Mouse (Mus musculus): ENCODE measurements around the gene Hnf4a. TPM values are rescaled to one million over a fixed set of nuclear protein-coding genes. Genes with fewer than 3 reads are reported as not detected.
"Not testable (repeated sequence)": the region's sequence is repeated elsewhere in the genome, so short reads cannot be mapped to it uniquely, and the experiment has no call there.

Gene Hnf4a
- polyA plus RNA-seq (2016; fragmentation: Nextera tagmentation; extraction: Ambion mirVana): 0.06 TPM in 1 of 2 replicates, not detected in the other

DNA sequence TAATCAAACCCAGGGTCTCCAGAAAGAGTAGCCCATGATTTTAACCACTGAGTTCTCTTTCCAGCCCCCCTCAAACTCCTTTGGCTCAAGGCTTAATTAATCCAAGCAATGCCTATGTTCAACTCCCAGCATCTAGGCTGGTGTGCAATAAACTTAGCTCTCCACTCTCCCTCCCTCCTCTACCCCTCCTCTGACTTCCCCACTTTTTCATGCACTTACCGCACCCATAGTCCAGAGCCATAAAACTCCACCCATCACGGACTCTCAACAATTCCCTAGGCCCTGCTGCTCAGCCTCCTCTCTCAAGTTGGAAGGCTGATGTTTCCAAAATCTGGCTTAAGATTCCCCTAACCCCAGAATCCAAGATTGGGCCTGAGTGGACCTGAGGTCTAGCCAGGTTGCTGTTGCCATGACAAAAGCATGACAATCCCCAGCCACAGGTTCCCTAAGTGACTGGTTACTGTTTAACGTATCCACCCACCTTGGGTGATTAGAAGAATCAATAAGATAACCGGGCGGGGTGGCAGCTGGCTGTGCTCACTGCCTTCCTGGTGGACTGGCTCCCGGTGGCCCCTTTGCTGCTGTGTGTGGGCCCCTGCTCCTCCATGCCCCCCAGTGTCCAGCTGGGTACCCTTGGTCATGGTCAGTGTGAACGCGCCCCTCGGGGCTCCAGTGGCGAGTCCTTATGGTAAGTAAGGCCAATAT is at the start of gene Hnf4a:
Gene Hnf4a (plus strand): TSS at position 509 of the 705 bp plus-strand sequence.
- 85% methylated on average over 10 of the region's 10 CpGs for WGBS
- Histone ChIP-seq H3K9me3 (replicated peaks) (no peaks in the 10 kb centered on the region), H3K27ac (no peak within 1 kb of the TSS), H3K27me3 (ENCODE audit: low read depth, poor library complexity, severe bottlenecking) (no peaks in the 10 kb centered on the region), H3K4me3 (no peak within 1 kb of the TSS), H3K36me3 (no peaks in the 10 kb centered on the region), H3K4me1 (0 out of 2 replicates have a peak, but pooled peaks cover 2% of the 10 kb centered on the region)
- no peak for DNase-seq (ENCODE audit: low spot score)

DNA sequence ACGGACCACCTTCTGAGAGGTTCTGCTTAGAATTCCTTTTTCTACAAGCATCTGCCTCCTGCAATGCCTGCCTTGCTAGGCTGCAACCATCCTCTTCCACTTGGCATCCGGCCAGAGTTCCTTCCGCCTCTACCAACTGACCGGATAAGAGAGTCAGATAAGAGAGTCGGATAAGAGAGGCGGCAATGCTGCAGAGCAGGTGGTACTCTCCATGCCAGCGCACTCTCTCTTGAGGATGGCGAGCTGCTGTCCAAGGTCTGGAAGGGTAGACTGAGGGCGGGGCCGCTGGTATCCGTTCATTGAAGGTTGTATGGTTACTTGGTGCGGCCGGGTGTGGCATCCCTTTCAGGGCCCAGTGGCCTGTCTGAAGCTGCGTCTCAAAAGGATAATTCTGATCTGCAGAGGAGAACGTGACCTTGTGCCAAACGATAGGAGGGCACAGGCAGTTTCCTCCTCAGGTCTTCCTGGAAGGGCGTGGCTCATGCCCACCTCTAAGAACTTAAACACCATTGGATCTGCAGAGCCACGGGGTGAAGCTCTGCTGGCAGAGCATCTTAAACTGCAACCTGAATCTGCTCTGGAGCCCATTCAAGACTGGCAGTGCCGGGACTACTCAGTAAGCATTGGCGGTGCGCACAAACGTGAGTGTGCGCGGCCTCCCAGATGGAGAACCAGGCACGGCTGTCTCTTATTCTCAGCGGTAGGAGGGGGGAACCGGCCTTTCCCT is 47.9 kb upstream of the Hnf4a start:
- H3K4me1 ChIP-seq: no peaks in the 10 kb centered on the region

GRCm38 (mm10) chr2:163459380-163459779 is 47.2 kb upstream of the Hnf4a start:
- Histone ChIP-seq H3K27me3 (ENCODE audit: low read depth, poor library complexity, severe bottlenecking) (peaks cover 26% of the 10 kb centered on the region), H3K36me3 (no peaks in the 10 kb centered on the region), H3K9me3 (replicated peaks) (no peaks in the 10 kb centered on the region), H3K4me1 (no peaks in the 10 kb centered on the region), H3K4me3 (no peak overlapping the region), H3K27ac (no peak overlapping the region)
- 46% methylated on average over 10 of the region's 10 CpGs for WGBS
- no peak for DNase-seq (ENCODE audit: low spot score)

More for the DNA sequence above, 47.9 kb upstream of the Hnf4a start:
- Histone ChIP-seq H3K4me3 (no peak overlapping the region), H3K27me3 (ENCODE audit: low read depth, poor library complexity, severe bottlenecking) (peaks cover 26% of the 10 kb centered on the region), H3K9me3 (replicated peaks) (no peaks in the 10 kb centered on the region), H3K27ac (no peak overlapping the region), H3K36me3 (no peaks in the 10 kb centered on the region)
- WGBS: 51% methylated on average over 27 of the region's 27 CpGs
- DNase-seq (ENCODE audit: low spot score): no peak

DNA sequence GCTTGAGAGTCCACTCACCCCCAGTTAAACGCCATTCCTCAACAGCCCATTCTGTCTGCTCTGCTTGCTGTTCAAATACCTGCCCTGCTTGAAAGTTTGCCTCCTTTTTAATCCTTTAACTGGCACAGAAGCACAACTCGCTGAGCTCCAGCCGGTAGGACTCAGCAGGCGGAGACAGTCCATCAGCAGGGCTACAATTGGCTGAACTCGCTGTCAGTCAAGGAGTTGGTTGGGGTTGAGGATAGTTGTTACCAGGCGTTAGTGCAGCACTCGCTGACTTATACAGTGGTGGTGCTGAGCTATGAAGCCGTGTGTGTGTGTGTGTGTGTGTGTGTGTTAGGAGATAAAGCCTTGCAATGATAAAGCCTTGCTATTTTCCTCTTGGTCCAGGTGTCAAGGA is 46.0 kb upstream of the Hnf4a start:
- no peak for DNase-seq (ENCODE audit: low spot score)
- H3K4me3 ChIP-seq: no peak overlapping the region

GRCm38 (mm10) chr2:163461307-163461706 is 45.3 kb upstream of the Hnf4a start:
- WGBS: 95% methylated on average over 9 of the region's 9 CpGs
- not testable (repeated sequence) for H3K4me1 ChIP-seq

More for the DNA sequence above, 46.0 kb upstream of the Hnf4a start:
- no peak overlapping the region for H3K27ac ChIP-seq
- no peaks in the 10 kb centered on the region for H3K4me1 ChIP-seq
- H3K36me3 ChIP-seq: no peaks in the 10 kb centered on the region
- peaks cover 26% of the 10 kb centered on the region for H3K27me3 ChIP-seq (ENCODE audit: low read depth, poor library complexity, severe bottlenecking)
- WGBS: 89% methylated on average over 8 of the region's 8 CpGs
- H3K9me3 ChIP-seq (replicated peaks): no peaks in the 10 kb centered on the region

DNA sequence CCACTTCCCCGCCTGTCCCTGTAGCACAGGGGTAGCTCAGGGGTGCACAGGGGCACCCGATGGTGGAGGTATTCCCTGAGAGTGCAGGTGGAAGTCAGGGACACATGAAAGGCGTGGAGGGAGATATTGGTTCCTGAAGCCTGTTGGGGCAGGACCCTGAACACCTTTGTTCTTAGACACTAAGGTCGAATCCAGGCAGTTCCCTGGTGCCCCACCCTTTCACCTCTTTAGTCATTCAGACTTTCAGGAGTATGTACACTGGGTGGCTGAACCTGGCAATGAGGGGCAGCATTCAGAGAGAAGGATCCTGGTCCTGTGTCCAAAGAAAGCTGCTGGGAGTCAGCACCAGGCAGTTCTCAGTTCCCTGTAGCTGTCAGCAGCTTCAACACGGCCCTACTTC is 44.2 kb upstream of the Hnf4a start:
- 81% methylated on average over 5 of the region's 5 CpGs for WGBS

More at GRCm38 (mm10) chr2:163461307-163461706, 45.3 kb upstream of the Hnf4a start:
- not testable (repeated sequence) for H3K36me3 ChIP-seq; DNase-seq (ENCODE audit: low spot score); H3K27ac ChIP-seq; H3K9me3 ChIP-seq (replicated peaks); H3K4me3 ChIP-seq
- peaks cover 26% of the 10 kb centered on the region for H3K27me3 ChIP-seq (ENCODE audit: low read depth, poor library complexity, severe bottlenecking)

DNA sequence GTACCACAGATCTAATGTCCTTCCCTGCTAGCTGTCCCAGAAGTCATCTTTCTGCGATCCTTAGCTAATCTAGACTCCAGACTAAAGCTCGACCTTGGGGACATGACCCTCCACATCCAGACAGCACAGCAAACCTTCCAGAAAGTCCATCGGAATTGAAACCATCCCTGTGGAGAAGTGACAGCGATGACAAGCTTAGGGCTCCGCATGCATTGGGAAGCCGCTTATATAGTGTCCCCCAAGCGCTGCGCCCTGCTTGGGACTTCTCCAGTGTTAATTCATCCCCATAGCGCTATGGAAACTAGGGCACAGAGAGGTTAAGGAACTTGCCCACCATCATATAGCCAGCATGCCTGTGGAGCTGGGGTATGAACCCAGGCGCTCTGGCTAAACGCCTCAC is 43.8 kb upstream of the Hnf4a start:
- peaks cover 5% of the 10 kb centered on the region for H3K36me3 ChIP-seq
- H3K27me3 ChIP-seq (ENCODE audit: low read depth, poor library complexity, severe bottlenecking): peaks cover 24% of the 10 kb centered on the region
- no peak for DNase-seq (ENCODE audit: low spot score)
- H3K27ac ChIP-seq: no peak overlapping the region
- 74% methylated on average over 11 of the region's 11 CpGs for WGBS
- no peak overlapping the region for H3K4me3 ChIP-seq
- no peaks in the 10 kb centered on the region for H3K4me1 ChIP-seq
- no peaks in the 10 kb centered on the region for H3K9me3 ChIP-seq (replicated peaks)

More for the DNA sequence above, 44.2 kb upstream of the Hnf4a start:
- 0 out of 2 replicates have a peak, but pooled peaks cover 2% of the 10 kb centered on the region for H3K36me3 ChIP-seq
- no peaks in the 10 kb centered on the region for H3K4me1 ChIP-seq
- H3K27ac ChIP-seq: no peak overlapping the region
- peaks cover 26% of the 10 kb centered on the region for H3K27me3 ChIP-seq (ENCODE audit: low read depth, poor library complexity, severe bottlenecking)
- H3K9me3 ChIP-seq (replicated peaks): no peaks in the 10 kb centered on the region
- H3K4me3 ChIP-seq: no peak overlapping the region
- no peak for DNase-seq (ENCODE audit: low spot score)

GRCm38 (mm10) chr2:163463251-163463769 is 43.3 kb upstream of the Hnf4a start:
- Histone ChIP-seq H3K4me3 (no peak overlapping the region), H3K9me3 (replicated peaks) (no peaks in the 10 kb centered on the region), H3K36me3 (peaks cover 8% of the 10 kb centered on the region), H3K4me1 (no peaks in the 10 kb centered on the region), H3K27me3 (ENCODE audit: low read depth, poor library complexity, severe bottlenecking) (peaks cover 18% of the 10 kb centered on the region), H3K27ac (no peak overlapping the region)
- 57% methylated on average over 10 of the region's 10 CpGs for WGBS
- no peak for DNase-seq (ENCODE audit: low spot score)

- H3K27ac ChIP-seq: no peak overlapping the region
- H3K4me1 ChIP-seq: no peaks in the 10 kb centered on the region
- no peaks in the 10 kb centered on the region for H3K9me3 ChIP-seq (replicated peaks)
- 79% methylated on average over 4 of the region's 4 CpGs for WGBS
- peaks cover 12% of the 10 kb centered on the region for H3K27me3 ChIP-seq (ENCODE audit: low read depth, poor library complexity, severe bottlenecking)
- DNase-seq (ENCODE audit: low spot score): no peak
- no peak overlapping the region for H3K4me3 ChIP-seq
- peaks cover 15% of the 10 kb centered on the region for H3K36me3 ChIP-seq
Observed at GRCm38 (mm10) chr2:163463998-163464397, 42.6 kb upstream of the Hnf4a start.

DNA sequence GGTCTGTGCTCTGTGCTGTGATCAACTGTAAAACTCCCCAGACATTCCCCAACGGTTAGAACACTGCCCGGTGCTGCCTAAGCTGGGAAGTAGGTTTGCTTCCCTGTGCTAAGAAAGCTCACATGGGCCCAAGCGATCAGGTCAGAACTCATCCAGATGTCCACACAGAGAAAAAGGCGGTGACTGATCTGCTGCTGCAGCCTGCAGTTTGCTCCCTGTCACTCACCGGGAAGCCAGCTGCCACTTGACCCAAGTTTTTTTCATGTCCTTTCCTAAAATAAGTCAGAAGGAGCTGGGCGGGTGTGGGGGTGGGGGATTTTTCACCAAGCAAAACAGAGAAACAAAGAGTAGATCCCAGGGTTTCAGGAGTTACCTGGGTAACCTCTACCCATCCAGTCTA is 42.0 kb upstream of the Hnf4a start:
- H3K27me3 ChIP-seq (ENCODE audit: low read depth, poor library complexity, severe bottlenecking): peaks cover 6% of the 10 kb centered on the region; the same call in 1 of the 2 replicates
- no peaks in the 10 kb centered on the region for H3K9me3 ChIP-seq (replicated peaks)
- peaks cover 21% of the 10 kb centered on the region for H3K36me3 ChIP-seq
- 73% methylated on average over 6 of the region's 6 CpGs for WGBS
- no peak overlapping the region for H3K27ac ChIP-seq
- no peak overlapping the region for H3K4me3 ChIP-seq
- H3K4me1 ChIP-seq: no peaks in the 10 kb centered on the region
- no peak for DNase-seq (ENCODE audit: low spot score)

- WGBS: 75% methylated on average over 8 of the region's 8 CpGs
- H3K27me3 ChIP-seq (ENCODE audit: low read depth, poor library complexity, severe bottlenecking): no peaks in the 10 kb centered on the region
- peaks cover 23% of the 10 kb centered on the region for H3K36me3 ChIP-seq
- no peak overlapping the region for H3K4me3 ChIP-seq
- no peak overlapping the region for H3K27ac ChIP-seq
- no peaks in the 10 kb centered on the region for H3K9me3 ChIP-seq (replicated peaks)
- H3K4me1 ChIP-seq: peaks cover 7% of the 10 kb centered on the region
- no peak for DNase-seq (ENCODE audit: low spot score)
Observed at GRCm38 (mm10) chr2:163466771-163467170, 39.8 kb upstream of the Hnf4a start.

GRCm38 (mm10) chr2:163467585-163467984 is 39.0 kb upstream of the Hnf4a start:
- H3K4me3 ChIP-seq: no peak overlapping the region
- peaks cover 12% of the 10 kb centered on the region for H3K4me1 ChIP-seq
- 87% methylated on average over 6 of the region's 6 CpGs for WGBS
- no peak for DNase-seq (ENCODE audit: low spot score)
- H3K27me3 ChIP-seq (ENCODE audit: low read depth, poor library complexity, severe bottlenecking): no peaks in the 10 kb centered on the region
- H3K36me3 ChIP-seq: peaks cover 23% of the 10 kb centered on the region
- H3K9me3 ChIP-seq (replicated peaks): no peaks in the 10 kb centered on the region
- H3K27ac ChIP-seq: no peak overlapping the region

GRCm38 (mm10) chr2:163468866-163469265 is 37.7 kb upstream of the Hnf4a start:
- Histone ChIP-seq H3K4me1 (peaks cover 12% of the 10 kb centered on the region), H3K36me3 (peaks cover 23% of the 10 kb centered on the region), H3K27ac (no peak overlapping the region), H3K4me3 (no peak overlapping the region), H3K9me3 (replicated peaks) (no peaks in the 10 kb centered on the region), H3K27me3 (ENCODE audit: low read depth, poor library complexity, severe bottlenecking) (no peaks in the 10 kb centered on the region)
- no peak for DNase-seq (ENCODE audit: low spot score)
- WGBS: 93% methylated on average over 6 of the region's 6 CpGs

Data from limb, embryonic 10.5 days (tissue).